Mouse (Mus musculus) intestine, embryonic 14.5 days (tissue): ENCODE measurements at regions not wholly inside any gene's neighbourhood (a gene's known extent, or its start where the extent isn't known, plus 50 kb on each side); places are given as distances from the start of the nearest gene placed in this dataset.

Experiments used
- ATAC-seq: fragments of 200-750 bp; cut with Nextera tagmentation; replicated peaks from 2 replicates; pipeline ENCODE4 v1.8.0; 2017; ENCODE audit warnings: low read depth, moderate number of reproducible peaks, moderate TSS enrichment, moderate library complexity; ENCODE audit not compliant: low FRiP score, low TSS enrichment
- DNase-seq: peaks from one replicate; pipeline ENCODE4 v3.0.0-alpha.2; 2018; ENCODE audit warnings: low spot score
- H3K27ac ChIP-seq: fragments of 300-500 bp; sonication (generic); 2 replicates; pipeline ENCODE4 v1.5.1; 2014; ENCODE audit warnings: low read depth, mild to moderate bottlenecking, control low read depth
- H3K27me3 ChIP-seq: fragments of 300-500 bp; sonication (generic); replicated peaks from 2 replicates; pipeline ENCODE4 v1.6.1; 2014; ENCODE audit warnings: low read length, control low read depth; ENCODE audit not compliant: control insufficient read depth, insufficient read depth
- H3K36me3 ChIP-seq: fragments of 300-500 bp; sonication (generic); 2 replicates; pipeline ENCODE4 v1.6.1; 2014; ENCODE audit warnings: low read length, control low read depth; ENCODE audit not compliant: control insufficient read depth, insufficient read depth
- H3K4me1 ChIP-seq: fragments of 300-500 bp; sonication (generic); replicated peaks from 2 replicates; pipeline ENCODE4 v1.6.1; 2014; ENCODE audit warnings: low read length, control low read depth, mixed read lengths; ENCODE audit not compliant: control insufficient read depth, insufficient read depth
- H3K4me2 ChIP-seq: fragments of 300-500 bp; sonication (generic); 2 replicates; pipeline ENCODE4 v1.6.1; 2014; ENCODE audit warnings: low read length
- H3K4me3 ChIP-seq: fragments of 300-500 bp; sonication (generic); 2 replicates; pipeline ENCODE4 v1.5.1; 2014; ENCODE audit warnings: low read depth, low read length, control low read depth, mixed read lengths
- H3K9ac ChIP-seq: fragments of 300-500 bp; sonication (generic); 2 replicates; pipeline ENCODE4 v1.6.1; 2014; ENCODE audit warnings: mild to moderate bottlenecking, low read length
- H3K9me3 ChIP-seq: fragments of 300-500 bp; sonication (generic); 2 replicates; pipeline ENCODE4 v1.6.1; 2016; ENCODE audit warnings: low read length, control low read depth; ENCODE audit not compliant: control insufficient read depth
- WGBS: fragments of 180-500 bp; shearing (Covaris S2); extraction: QIAGEN DNeasy Blood & Tissue Kit; methylation state at CpG from one replicate; pipeline ENCODE4 v1.1.7; 2014; 5-methylcytosine and 5-hydroxymethylcytosine counted together

DNA sequence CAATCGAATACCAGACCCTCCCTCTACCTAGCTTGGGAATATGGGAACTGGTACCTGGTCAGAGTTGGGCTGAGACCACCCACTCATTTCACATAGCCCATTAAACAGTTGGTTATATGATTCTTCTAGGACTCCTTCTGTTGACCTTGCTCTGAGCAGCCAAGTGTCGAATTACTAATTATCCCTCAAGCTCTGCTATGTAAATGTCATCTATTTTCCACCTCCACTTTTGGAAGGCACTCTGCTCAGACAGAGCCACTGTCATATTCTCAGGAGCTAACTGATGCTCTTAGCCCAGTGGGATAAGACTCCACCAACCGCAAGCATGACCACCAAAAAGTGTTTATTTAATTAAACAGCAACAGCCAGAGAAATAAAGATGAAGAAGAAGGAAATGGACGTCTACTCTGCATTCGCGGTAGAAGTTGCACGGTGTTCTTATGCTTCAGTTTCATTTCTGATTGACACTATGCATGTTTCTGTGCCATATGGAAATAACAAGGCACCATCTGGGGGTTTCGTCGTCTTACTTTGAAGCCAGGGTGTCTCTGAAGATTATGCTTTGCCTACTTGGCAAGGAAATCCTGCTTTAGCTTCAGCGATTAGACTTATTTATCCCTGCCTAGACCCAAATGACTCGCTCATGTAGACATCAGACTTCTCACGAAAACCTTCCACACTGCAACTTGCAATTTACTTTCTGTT is 206.5 kb downstream of the Csl start:
- 90% methylated on average over 12 of the region's 12 CpGs for WGBS
- Histone ChIP-seq H3K4me3 (no peak overlapping the region), H3K4me1 (no peaks in the 10 kb centered on the region), H3K27ac (no peak overlapping the region), H3K9ac (no peak overlapping the region), H3K4me2 (no peak overlapping the region), H3K27me3 (no peaks in the 10 kb centered on the region), H3K9me3 (no peaks in the 10 kb centered on the region), H3K36me3 (no peaks in the 10 kb centered on the region)
- no peak for DNase-seq
- no peak for ATAC-seq

DNA sequence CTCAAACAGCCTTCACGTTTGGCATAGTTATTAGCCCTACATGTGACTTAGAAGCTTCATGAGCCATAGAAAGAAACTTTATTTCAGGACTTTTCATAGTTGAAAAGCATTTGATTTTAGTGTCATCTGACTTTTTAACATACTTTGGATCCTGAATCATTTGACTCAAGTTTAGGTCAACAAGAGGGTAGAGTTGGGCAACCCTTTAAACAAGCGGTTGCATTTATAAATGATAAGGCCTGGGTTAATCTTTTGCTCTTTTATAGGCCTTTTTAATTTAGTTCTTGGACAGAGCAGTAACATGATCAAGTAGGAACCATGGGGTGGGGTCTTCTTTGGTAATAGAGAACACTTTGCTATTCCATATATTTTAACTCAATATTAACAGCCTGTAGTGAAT is 204.4 kb downstream of the Csl start:
- no peak overlapping the region for H3K4me3 ChIP-seq
- H3K27me3 ChIP-seq, result no peaks in the 10 kb centered on the region
- 87% methylated on average over 2 of the region's 2 CpGs for WGBS
- H3K4me2 ChIP-seq, result no peak overlapping the region
- no peaks in the 10 kb centered on the region for H3K9me3 ChIP-seq
- ATAC-seq (no peak), DNase-seq (no peak)
- H3K36me3 ChIP-seq, result no peaks in the 10 kb centered on the region
- no peak overlapping the region for H3K9ac ChIP-seq
- no peaks in the 10 kb centered on the region for H3K4me1 ChIP-seq
- no peak overlapping the region for H3K27ac ChIP-seq

DNA sequence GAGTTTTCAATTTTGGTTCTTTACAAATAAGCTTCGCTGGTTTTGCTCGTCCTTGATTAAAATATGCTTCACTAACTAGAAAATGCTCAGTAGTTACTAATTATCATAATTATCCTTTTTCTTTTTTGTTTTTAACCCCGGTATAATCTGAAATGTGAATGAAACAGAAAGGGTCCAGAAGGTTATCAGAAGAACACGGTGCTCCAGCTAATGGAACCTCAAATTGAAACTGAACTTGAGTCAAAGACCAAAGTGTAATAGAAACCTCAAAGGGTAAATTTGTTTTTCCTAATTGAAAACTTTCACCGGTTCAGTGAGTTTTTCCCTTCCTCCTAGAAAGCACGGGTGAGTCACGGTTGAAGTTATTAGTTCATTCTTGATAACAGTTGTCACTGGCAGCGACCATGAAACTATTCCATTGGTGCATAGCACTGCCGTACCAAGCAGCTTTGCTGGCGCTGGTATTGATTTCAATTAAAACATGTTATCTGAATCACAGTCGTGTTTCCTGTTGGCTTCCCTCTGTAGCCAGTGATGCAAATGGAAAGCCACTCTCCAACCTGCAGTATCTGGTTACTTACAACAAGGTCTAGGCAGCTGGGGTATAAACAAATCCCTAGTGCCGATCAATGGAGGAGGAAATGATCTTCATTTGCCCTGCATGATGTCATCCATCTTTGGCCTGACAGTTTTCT is 203.7 kb downstream of the Csl start:
- 70% methylated on average over 12 of the region's 12 CpGs for WGBS
- ATAC-seq, result no peak

DNA sequence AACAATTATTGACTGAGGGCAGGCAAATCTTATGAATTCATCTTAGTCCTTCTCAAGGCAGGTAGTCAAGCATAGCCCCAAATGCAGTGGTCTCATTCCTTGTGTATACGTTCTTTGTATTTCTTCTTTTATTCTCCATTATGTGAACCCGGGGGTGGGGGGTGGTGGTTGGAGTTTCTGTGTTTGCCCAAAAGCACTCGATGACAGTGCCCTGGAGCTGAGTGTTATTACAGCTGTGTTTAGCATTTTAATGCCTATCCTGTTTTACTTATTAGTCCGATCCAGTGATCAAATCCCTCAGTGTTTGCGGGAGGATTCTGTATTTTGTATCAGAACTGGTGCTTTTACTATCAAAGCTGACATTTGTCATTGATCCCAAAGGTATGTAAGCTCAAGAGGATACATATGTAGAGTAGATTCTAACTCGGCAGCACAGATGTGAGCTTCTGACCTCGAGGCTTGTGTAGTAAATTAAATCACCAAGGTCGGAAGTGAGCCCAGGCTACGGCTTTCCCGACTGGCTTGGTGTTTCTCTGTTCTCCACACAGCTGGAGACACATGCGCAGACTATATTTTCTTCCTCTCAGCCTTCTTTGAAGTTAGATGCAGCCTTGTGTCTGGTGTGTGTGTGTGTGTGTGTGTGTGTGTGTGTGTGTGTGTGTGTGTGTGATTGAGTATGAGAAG is 203.0 kb downstream of the Csl start:
- 54% methylated on average over 11 of the region's 11 CpGs for WGBS
- Histone ChIP-seq H3K27ac (no peak overlapping the region), H3K9ac (no peak overlapping the region), H3K4me2 (no peak overlapping the region), H3K27me3 (no peaks in the 10 kb centered on the region), H3K4me3 (no peak overlapping the region), H3K9me3 (no peaks in the 10 kb centered on the region), H3K36me3 (no peaks in the 10 kb centered on the region), H3K4me1 (no peaks in the 10 kb centered on the region)
- ATAC-seq (no peak), DNase-seq (no peak)

More for the DNA sequence above, 203.7 kb downstream of the Csl start:
- no peaks in the 10 kb centered on the region for H3K9me3 ChIP-seq
- H3K27ac ChIP-seq, result no peak overlapping the region
- H3K36me3 ChIP-seq, result no peaks in the 10 kb centered on the region
- no peaks in the 10 kb centered on the region for H3K27me3 ChIP-seq
- H3K4me1 ChIP-seq, result no peaks in the 10 kb centered on the region
- no peak overlapping the region for H3K4me2 ChIP-seq
- no peak overlapping the region for H3K9ac ChIP-seq
- DNase-seq, result no peak
- H3K4me3 ChIP-seq, result no peak overlapping the region

DNA sequence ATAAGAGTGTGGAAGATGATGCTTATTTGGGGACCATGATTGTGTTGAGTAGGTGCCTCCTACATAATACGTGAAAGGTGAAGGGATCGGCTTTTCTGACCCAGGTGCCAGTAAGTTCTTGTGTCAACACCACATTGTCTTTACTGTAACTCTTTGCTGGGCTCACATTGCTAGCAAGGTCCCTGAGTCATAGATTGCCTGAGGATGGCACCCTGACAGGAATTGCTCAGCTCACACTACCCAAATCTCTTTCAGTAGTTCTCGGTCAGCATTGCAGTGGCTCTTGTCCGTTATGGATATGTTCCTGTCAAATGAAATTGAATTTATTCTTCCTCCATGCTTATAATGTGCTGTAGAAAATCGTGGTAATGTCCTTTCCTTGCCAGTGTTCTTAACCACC is 200.8 kb downstream of the Csl start:
- Histone ChIP-seq H3K27ac (no peak overlapping the region), H3K36me3 (no peaks in the 10 kb centered on the region), H3K9me3 (no peaks in the 10 kb centered on the region), H3K27me3 (no peaks in the 10 kb centered on the region), H3K9ac (no peak overlapping the region), H3K4me1 (no peaks in the 10 kb centered on the region), H3K4me2 (no peak overlapping the region), H3K4me3 (no peak overlapping the region)
- 84% methylated on average over 5 of the region's 5 CpGs for WGBS
- ATAC-seq (no peak), DNase-seq (no peak)

DNA sequence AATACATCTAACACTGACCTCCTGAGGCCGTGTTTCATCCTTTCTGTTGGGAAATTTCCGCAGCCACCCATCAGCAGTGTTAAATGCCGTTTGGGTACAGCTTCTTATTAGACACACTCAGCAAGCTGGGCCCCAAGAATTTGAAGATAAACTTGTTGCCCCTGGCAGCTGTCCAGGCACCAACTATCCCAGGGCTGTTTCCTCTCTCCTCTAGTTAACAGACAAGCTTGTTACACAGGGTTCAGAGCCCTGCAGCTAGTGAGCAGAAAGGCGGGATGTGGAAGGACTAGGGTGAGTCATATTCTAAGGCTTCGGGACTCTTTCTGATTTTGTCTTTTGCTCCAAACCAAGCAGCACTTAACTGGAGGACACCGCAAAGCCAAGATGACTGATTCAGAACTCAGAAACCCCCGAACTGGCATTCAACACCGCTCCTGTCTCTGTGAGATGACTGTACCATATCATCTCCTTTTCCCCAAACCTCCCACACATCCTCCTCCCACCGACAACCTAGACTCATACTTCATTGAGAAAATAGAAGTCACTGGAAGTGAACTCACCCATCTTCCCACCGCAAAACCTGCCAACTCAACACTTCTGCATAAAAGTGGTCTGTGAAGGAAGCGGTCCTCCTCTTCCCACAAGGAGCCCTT is 198.2 kb downstream of the Csl start:
- Histone ChIP-seq H3K4me2 (no peak overlapping the region), H3K36me3 (no peaks in the 10 kb centered on the region), H3K9me3 (no peaks in the 10 kb centered on the region), H3K9ac (no peak overlapping the region), H3K4me1 (no peaks in the 10 kb centered on the region), H3K27me3 (no peaks in the 10 kb centered on the region), H3K27ac (no peak overlapping the region), H3K4me3 (no peak overlapping the region)
- 78% methylated on average over 11 of the region's 11 CpGs for WGBS
- no peak for ATAC-seq
- no peak for DNase-seq

DNA sequence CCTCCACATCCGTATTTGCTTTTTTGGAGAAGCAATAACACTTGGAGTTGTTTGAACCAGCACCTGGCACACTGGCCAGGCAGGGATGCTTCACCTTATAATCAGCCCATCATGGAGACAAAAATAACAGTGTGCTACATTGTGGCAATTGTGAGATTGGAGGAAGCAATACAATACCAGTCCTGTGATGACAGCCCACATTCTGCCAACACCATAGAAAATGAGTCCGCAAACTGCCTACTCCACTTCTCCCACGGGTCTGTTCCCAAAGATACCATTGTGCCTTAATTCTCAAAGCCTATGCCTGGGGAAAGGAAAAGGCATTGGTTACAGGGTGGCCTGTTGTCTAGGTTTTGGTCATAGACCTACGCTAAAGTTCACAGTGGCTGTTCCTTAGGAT is 194.9 kb downstream of the Csl start:
- no peaks in the 10 kb centered on the region for H3K4me1 ChIP-seq
- H3K27me3 ChIP-seq, result no peaks in the 10 kb centered on the region
- no peak overlapping the region for H3K4me2 ChIP-seq
- WGBS, result 91% methylated on average over 4 of the region's 4 CpGs
- H3K9me3 ChIP-seq, result no peaks in the 10 kb centered on the region
- DNase-seq, result no peak
- H3K9ac ChIP-seq, result no peak overlapping the region
- no peaks in the 10 kb centered on the region for H3K36me3 ChIP-seq
- no peak overlapping the region for H3K4me3 ChIP-seq
- H3K27ac ChIP-seq, result no peak overlapping the region
- no peak for ATAC-seq

DNA sequence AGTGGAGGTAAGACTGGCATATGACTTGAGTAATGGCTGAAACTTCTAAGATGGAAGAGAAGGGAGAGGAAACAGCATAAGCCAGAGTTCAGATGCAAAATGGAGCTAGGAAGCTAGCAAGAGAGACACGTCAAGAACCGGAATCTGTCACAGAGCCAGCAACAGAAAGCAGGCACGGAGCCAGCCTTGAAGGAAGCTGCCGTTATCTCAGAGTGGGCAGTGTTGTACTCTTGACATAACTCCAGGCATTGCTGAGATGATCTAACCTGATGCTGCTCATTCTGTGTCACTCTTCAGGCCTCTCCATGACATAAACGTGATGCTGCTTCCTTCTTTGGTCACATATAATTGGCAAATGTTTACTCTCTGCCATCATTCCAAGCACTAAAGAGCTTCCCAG is 191.0 kb downstream of the Csl start:
- WGBS, result 71% methylated on average over 5 of the region's 5 CpGs
- Histone ChIP-seq H3K36me3 (no peaks in the 10 kb centered on the region), H3K4me3 (no peak overlapping the region), H3K4me2 (no peak overlapping the region), H3K27me3 (no peaks in the 10 kb centered on the region), H3K9me3 (no peaks in the 10 kb centered on the region), H3K27ac (no peak overlapping the region), H3K9ac (no peak overlapping the region), H3K4me1 (no peaks in the 10 kb centered on the region)
- DNase-seq (no peak), ATAC-seq (no peak)
